Mouse (Mus musculus) midbrain, embryonic 15.5 days (tissue): ENCODE measurements around the gene Arfgap3. TPM values are rescaled to one million over a fixed set of nuclear protein-coding genes. Genes with fewer than 3 reads are reported as not detected.
A peak's percentile ranks its signal among the peaks of the same experiment; 100 is the strongest.

Source experiments
- ATAC-seq: fragments of 200-750 bp; cut with Nextera tagmentation; replicated peaks from 2 replicates; pipeline ENCODE4 v1.8.0; 2017; ENCODE audit warnings: moderate TSS enrichment
- H3K27ac ChIP-seq: fragments of 300-500 bp; sonication (generic); 2 replicates; pipeline ENCODE4 v1.5.1; 2015; ENCODE audit warnings: mild to moderate bottlenecking, inconsistent platforms
- H3K27me3 ChIP-seq: fragments of 300-500 bp; sonication (generic); replicated peaks from 2 replicates; pipeline ENCODE4 v1.6.1; 2015; ENCODE audit warnings: inconsistent platforms
- H3K36me3 ChIP-seq: fragments of 300-500 bp; sonication (generic); replicated peaks from 2 replicates; pipeline ENCODE4 v1.6.1; 2015; ENCODE audit warnings: inconsistent platforms
- H3K4me1 ChIP-seq: fragments of 300-500 bp; sonication (generic); 2 replicates; pipeline ENCODE4 v1.6.1; 2015; ENCODE audit warnings: inconsistent platforms
- H3K4me2 ChIP-seq: fragments of 300-500 bp; sonication (generic); 2 replicates; pipeline ENCODE4 v1.6.1; 2015; ENCODE audit warnings: inconsistent platforms, mild to moderate bottlenecking, moderate library complexity
- H3K4me3 ChIP-seq: fragments of 300-500 bp; sonication (generic); 2 replicates; pipeline ENCODE4 v1.5.1; 2015; ENCODE audit warnings: mild to moderate bottlenecking, inconsistent platforms
- H3K9ac ChIP-seq: fragments of 300-500 bp; sonication (generic); 2 replicates; pipeline ENCODE4 v1.6.1; 2015; ENCODE audit warnings: mild to moderate bottlenecking, inconsistent platforms
- H3K9me3 ChIP-seq: fragments of 300-500 bp; sonication (generic); 2 replicates; pipeline ENCODE4 v1.6.1; 2016; ENCODE audit warnings: inconsistent platforms
- WGBS: fragments of 180-500 bp; shearing (Covaris S2); methylation state at CpG from one replicate; pipeline ENCODE4 v1.1.7; 2015; ENCODE audit warnings: mixed read lengths; 5-methylcytosine and 5-hydroxymethylcytosine counted together
- polyA plus RNA-seq: library from polyadenylated mRNA; unstranded; fragments of >200 nt; fragmentation: Nextera tagmentation; extraction: Ambion mirVana; gene quantifications from 2 replicates; pipeline ENCODE4 v1.2.1, GENCODE M21; 2015

Arfgap3 gene
- polyA plus RNA-seq, 1 experiment from 2014 or later, result 45.1 TPM

DNA sequence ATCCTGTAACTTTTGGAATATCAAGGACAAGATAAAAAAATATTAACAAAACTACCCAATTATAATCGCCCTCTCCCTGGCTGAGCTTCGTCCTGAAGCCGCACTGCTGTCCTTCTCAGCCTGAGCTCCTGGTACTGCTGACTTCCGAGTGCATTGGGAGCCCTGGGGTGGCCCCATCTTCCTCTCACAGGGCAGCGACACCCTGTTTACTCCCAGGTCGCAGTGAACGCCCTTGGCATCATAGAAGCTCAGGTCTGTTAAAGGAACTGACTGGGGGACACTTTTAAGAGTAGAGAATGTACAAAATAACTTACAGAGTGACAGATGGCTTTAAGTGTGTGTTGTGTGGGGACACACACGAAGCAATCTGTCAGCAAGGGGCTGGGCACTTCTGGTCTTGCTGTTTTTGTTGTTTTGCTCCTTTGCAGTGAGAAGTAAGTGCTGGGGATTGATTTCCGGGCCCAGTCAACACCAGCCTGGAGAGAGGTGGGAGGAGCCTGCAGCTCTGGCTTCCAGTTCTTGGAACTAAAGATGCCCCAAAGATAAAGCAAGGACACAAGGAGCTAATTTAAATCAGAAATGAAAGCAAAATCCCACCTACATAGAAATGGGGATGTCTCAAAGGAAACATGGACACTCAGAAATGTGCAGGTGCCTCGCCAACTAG, 50.0 kb downstream of the Arfgap3 start:
- H3K36me3 ChIP-seq, result peaks cover 7% of the 10 kb centered on the region; the same call in 1 of the 2 replicates
- no peaks in the 10 kb centered on the region for H3K27me3 ChIP-seq
- WGBS, result 66% methylated on average over 10 of the region's 10 CpGs
- no peak overlapping the region for H3K4me2 ChIP-seq
- no peak overlapping the region for H3K9ac ChIP-seq
- no peak for ATAC-seq
- no peak overlapping the region for H3K27ac ChIP-seq
- H3K9me3 ChIP-seq, result no peaks in the 10 kb centered on the region
- H3K4me1 ChIP-seq, result peaks cover 4% of the 10 kb centered on the region; the same call in 1 of the 2 replicates
- no peak overlapping the region for H3K4me3 ChIP-seq

DNA sequence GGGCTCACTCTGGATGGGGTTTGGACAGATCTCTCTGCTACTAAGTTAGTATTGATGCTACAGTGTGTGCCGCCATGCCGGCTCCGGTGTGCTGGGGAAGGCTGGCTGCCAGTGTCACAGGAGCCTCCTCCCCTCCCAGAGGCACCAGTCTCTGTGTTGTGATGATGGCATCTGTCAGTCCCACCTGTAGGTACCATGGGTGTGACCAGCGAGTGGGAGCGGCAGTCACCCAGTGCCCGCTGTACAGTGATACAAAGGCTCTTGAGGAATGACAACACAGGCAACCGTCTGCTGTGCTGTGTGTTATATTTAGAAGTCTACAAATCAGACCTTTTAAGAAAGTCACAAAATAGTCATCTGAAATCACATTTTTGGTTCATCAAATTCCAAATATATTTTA, 50.6 kb downstream of the Arfgap3 start:
- no peaks in the 10 kb centered on the region for H3K27me3 ChIP-seq
- no peaks in the 10 kb centered on the region for H3K9me3 ChIP-seq
- ATAC-seq, result no peak
- no peak overlapping the region for H3K9ac ChIP-seq
- H3K4me1 ChIP-seq, result peaks cover 4% of the 10 kb centered on the region; the same call in 1 of the 2 replicates
- peaks cover 7% of the 10 kb centered on the region; the same call in 1 of the 2 replicates for H3K36me3 ChIP-seq
- H3K27ac ChIP-seq, result no peak overlapping the region
- 90% methylated on average over 7 of the region's 7 CpGs for WGBS
- no peak overlapping the region for H3K4me2 ChIP-seq
- no peak overlapping the region for H3K4me3 ChIP-seq

DNA sequence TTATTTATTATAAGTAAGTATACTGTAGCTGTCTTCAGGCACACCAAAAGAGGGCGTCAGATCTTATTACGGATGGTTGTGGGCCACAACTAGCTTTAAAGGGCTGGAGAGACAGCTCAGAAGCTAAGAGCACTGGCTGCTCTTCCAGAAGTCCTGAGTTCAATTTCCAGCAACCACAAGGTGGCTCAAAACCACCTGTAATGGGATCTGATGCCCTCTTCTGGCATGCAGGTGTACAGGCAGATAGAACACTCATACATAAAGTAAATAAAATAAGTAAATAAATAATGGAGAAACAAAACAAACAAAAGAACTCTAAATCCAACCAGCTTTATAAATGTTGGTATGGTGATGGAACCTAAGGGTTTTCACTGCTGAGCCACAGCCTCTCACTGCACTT, 51.2 kb downstream of the Arfgap3 start:
- H3K4me3 ChIP-seq, result no peak overlapping the region
- peaks cover 4% of the 10 kb centered on the region; the same call in 1 of the 2 replicates for H3K4me1 ChIP-seq
- 89% methylated on average over 2 of the region's 2 CpGs for WGBS
- no peaks in the 10 kb centered on the region for H3K9me3 ChIP-seq
- H3K9ac ChIP-seq, result no peak overlapping the region
- peaks cover 7% of the 10 kb centered on the region; the same call in 1 of the 2 replicates for H3K36me3 ChIP-seq
- no peak overlapping the region for H3K4me2 ChIP-seq
- no peaks in the 10 kb centered on the region for H3K27me3 ChIP-seq
- no peak overlapping the region for H3K27ac ChIP-seq
- ATAC-seq, result no peak

DNA sequence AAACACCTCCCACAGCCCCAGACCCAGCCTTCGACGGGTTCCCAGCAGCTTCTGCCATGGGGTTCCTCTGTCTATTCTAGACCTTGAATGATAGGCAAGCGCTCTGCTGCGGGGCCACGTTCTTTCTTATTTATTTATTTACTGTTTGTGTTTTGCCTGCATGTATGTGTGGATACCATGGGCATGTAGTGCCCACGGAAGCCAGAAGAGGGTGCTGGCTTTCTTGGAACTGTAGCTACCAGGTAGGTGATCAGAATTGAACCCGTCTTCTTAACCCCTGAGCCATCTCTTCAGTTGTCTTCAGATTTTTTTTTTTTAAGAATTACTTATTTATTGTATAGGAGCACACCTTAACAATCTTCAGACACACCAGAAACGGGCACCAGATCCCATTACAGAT, 51.7 kb downstream of the Arfgap3 start:
- no peak overlapping the region for H3K4me2 ChIP-seq
- no peak for ATAC-seq
- H3K4me1 ChIP-seq, result peaks cover 4% of the 10 kb centered on the region; the same call in 1 of the 2 replicates
- no peak overlapping the region for H3K27ac ChIP-seq
- H3K4me3 ChIP-seq, result no peak overlapping the region
- 81% methylated on average over 8 of the region's 8 CpGs for WGBS
- peaks cover 7% of the 10 kb centered on the region; the same call in 1 of the 2 replicates for H3K36me3 ChIP-seq
- no peaks in the 10 kb centered on the region for H3K27me3 ChIP-seq
- H3K9me3 ChIP-seq, result no peaks in the 10 kb centered on the region
- no peak overlapping the region for H3K9ac ChIP-seq

DNA sequence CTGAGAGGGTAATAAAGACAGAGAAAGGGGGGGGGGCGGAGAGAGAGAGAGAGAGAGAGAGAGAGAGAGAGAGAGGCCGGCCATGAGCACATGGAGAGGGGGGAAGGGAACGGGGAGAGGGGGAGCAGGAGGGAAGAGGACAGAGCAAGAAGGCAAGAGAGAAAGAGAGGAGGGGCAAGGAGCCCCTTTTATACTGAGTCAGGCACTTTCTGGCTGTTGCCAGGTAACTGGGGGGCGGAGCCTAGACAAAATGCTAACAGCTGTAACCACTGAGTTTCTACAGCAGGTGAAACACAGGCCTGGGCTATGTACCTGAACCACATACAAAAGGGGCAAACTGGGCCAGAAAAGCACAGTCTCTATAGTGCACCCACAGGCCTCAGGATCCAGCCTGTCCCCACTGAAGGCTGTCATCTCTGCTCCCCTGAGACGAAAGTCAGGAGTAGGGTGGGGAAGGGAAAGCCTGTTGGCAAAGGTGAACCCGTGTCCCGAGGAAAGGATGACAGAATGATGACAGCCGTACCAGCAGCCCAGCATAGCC, 53.2 kb downstream of the Arfgap3 start:
- Histone ChIP-seq H3K9me3 (no peaks in the 10 kb centered on the region), H3K27ac (no peak overlapping the region), H3K4me2 (no peak overlapping the region), H3K27me3 (no peaks in the 10 kb centered on the region), H3K4me1 (peaks cover 4% of the 10 kb centered on the region; the same call in 1 of the 2 replicates), H3K9ac (no peak overlapping the region), H3K4me3 (no peak overlapping the region), H3K36me3 (peaks cover 5% of the 10 kb centered on the region; the same call in 1 of the 2 replicates)
- 52% methylated on average over 6 of the region's 8 CpGs for WGBS
- peak; percentile 54; the same call in 1 of the 2 replicates for ATAC-seq

DNA sequence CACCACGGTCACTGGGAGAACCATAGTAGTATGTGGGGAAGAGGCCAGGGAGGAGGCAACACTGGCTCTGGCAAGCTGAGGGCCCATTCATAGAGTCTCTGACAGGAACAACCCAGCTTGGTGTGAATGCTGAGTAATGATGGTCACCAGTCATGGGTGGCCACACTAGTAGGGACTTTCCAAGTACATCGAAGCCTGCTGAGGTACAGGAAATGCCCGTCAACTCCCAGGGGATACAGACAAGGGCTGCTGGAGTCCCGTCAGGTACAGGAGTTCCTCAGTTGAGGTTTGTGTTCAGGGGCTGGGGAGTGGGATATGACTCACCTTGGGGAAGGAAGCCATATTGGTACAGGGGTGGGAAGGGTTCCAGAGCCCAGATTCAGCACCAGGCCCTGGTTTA, 54.0 kb downstream of the Arfgap3 start:
- Histone ChIP-seq H3K9me3 (no peaks in the 10 kb centered on the region), H3K4me1 (peaks cover 4% of the 10 kb centered on the region; the same call in 1 of the 2 replicates), H3K4me2 (no peak overlapping the region), H3K27ac (no peak overlapping the region), H3K4me3 (no peak overlapping the region), H3K36me3 (0 out of 2 replicates have a peak, but pooled peaks cover 3% of the 10 kb centered on the region), H3K9ac (no peak overlapping the region), H3K27me3 (no peaks in the 10 kb centered on the region)
- ATAC-seq, result no peak
- 93% methylated on average over 4 of the region's 4 CpGs for WGBS

DNA sequence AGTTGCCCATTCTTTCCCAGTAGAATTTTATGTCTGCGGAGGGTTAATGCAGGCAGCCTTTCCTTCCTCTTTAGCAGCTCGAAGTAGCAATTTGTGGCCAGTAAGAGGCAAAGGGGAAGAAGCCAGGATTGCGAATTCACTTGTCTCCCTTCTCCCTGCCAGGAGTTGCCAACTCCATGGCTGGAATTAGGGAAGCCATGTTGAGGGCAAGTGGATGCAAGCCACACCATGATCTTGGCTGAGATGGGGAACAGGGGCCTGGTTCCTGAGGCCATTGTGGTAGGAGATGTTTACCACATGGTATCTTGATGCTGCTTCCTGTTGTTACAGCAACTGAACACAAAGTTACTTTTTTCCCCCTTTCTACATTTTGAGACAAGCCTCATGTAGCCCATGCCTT, 55.1 kb downstream of the Arfgap3 start:
- Histone ChIP-seq H3K4me3 (no peak overlapping the region), H3K9me3 (no peaks in the 10 kb centered on the region), H3K4me2 (no peak overlapping the region), H3K9ac (no peak overlapping the region), H3K36me3 (0 out of 2 replicates have a peak, but pooled peaks cover 3% of the 10 kb centered on the region), H3K27ac (no peak overlapping the region), H3K27me3 (no peaks in the 10 kb centered on the region), H3K4me1 (peaks cover 4% of the 10 kb centered on the region; the same call in 1 of the 2 replicates)
- 87% methylated on average over 3 of the region's 3 CpGs for WGBS
- no peak for ATAC-seq

DNA sequence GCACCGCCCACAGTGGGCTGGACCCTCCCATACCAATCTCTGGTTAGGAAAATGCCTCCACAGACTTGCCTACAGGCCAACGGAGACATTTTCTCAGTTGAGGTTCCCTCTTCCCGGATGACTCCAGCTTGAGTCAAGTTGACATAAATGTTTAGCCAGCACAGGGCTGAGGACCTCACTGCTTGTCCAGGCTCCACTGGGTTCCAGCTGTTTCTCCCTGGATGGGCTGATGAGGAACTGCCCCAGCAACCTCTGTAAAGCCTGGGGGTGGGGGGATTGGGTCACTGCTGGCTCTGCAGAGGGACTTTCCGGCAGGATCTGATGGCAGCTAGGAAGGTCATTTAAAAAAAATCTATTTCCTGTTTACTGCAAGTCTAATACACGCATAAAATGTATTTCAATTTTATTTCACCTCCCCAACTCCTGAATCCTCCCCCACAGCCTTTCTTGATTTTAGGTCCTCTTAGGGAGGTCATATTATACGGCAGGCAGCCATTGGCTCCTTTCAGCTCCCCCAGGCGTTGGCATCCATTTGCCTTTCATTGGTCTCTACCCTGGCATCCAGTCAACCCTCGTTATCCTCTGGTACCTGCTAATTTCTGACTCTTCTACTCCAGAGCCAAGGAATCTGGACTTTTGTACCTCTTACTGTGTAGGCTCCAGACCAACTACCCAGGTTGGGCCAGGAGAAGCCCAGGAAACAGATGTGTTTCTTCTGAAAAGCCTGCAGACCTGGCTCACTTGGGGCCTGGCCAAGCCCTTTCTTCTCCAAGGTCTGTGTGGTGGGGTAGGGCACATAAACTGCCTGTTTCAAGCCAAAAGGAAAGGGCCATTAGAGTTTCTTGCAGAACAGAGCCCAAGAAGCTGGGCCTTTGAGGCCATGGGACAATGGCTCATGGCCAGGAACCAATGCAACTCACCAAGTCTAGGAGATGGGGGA, 56.1 kb downstream of the Arfgap3 start:
- no peak for ATAC-seq

DNA sequence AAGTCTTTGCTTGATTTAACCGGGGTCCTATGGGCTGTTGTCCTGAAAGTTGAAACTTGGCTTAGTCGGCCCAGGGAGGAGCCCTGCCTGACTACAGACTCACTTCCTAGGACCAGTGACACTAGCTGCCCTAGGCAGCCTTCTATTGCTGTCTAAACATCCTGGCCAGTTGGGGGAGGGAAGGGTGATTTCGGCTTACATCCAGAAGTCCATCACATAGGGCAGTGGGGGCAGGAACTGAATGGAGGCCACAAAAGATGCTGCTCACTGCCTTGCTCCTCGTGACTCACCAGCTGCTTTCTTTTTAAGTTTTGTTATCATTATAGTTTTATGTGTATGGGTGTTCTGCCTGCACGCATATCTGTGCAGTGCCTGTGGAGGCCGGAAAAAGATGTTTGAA, 56.9 kb downstream of the Arfgap3 start:
- WGBS, result 81% methylated on average over 6 of the region's 6 CpGs
- H3K9ac ChIP-seq, result no peak overlapping the region

More for the DNA sequence above, 56.1 kb downstream of the Arfgap3 start:
- no peaks in the 10 kb centered on the region for H3K27me3 ChIP-seq
- no peaks in the 10 kb centered on the region for H3K9me3 ChIP-seq
- no peak overlapping the region for H3K4me2 ChIP-seq
- H3K36me3 ChIP-seq, result no peaks in the 10 kb centered on the region
- peaks cover 4% of the 10 kb centered on the region; the same call in 1 of the 2 replicates for H3K4me1 ChIP-seq
- H3K27ac ChIP-seq, result no peak overlapping the region
- H3K4me3 ChIP-seq, result no peak overlapping the region
- WGBS, result 90% methylated on average over 8 of the region's 8 CpGs
- no peak overlapping the region for H3K9ac ChIP-seq

DNA sequence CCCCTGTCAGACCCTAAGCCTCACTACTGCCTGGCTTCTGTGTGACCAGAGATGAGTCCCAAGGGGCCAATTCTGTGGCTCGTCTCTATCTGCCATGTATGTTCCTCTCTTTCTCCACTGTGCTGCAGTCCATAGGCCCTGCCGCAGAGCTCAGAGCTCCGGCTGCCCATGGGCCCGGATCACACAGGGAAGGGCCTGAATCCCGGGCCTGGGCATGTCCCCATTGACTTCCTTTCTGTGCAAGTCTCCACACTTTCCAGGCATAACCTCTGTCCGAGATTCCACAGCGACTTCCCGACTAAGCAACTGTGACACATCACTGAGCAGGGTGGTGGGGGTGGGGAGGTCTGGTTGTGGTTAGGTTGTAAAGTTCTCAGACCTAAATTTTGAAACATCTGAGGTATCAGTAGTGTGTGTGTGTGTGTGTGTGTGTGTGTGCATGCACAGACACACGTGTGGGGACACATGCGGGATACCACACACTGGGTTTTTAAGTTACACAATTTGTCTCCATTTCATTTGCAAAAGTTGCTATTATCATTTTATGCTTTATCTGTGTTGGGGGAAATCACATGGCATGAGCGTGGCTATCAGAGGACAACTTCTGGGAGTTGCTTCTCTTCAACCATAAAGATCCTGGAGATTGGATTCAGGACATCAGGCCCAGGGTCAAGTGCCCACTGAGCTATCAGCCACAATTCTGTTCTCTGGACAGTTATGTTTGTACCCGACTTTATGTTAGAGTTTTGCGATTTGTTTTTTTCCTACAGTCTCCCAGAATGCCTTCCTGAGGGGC, 57.6 kb downstream of the Arfgap3 start:
- no peak overlapping the region for H3K27ac ChIP-seq
- no peaks in the 10 kb centered on the region for H3K36me3 ChIP-seq
- H3K27me3 ChIP-seq, result no peaks in the 10 kb centered on the region
- peaks cover 4% of the 10 kb centered on the region; the same call in 1 of the 2 replicates for H3K4me1 ChIP-seq
- no peaks in the 10 kb centered on the region for H3K9me3 ChIP-seq
- H3K4me3 ChIP-seq, result no peak overlapping the region
- ATAC-seq, result no peak
- WGBS, result 83% methylated on average over 13 of the region's 13 CpGs
- no peak overlapping the region for H3K9ac ChIP-seq
- no peak overlapping the region for H3K4me2 ChIP-seq

More for the DNA sequence above, 56.9 kb downstream of the Arfgap3 start:
- Histone ChIP-seq H3K4me1 (peaks cover 4% of the 10 kb centered on the region; the same call in 1 of the 2 replicates), H3K9me3 (no peaks in the 10 kb centered on the region), H3K4me2 (no peak overlapping the region), H3K36me3 (no peaks in the 10 kb centered on the region), H3K27ac (no peak overlapping the region), H3K4me3 (no peak overlapping the region), H3K27me3 (no peaks in the 10 kb centered on the region)
- ATAC-seq, result no peak

DNA sequence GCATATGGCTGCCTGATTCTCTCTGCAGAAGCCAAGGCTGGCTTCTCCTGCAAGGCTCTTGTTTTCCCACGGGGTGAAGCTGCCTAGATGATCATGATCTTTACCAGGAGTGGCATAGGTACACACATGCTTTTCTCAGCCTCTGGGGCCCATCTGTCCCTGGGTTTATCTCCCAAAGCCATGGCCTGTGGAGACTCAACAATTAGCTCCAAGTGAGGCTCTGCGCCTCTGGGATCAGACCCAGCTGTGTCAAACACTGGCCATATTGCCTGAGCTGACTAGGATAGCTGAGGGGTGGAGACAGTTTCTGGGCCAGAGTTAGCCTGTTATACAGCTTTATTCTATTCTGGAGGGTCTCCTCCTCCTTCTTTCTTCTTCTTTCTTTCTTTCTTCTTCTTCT, 59.1 kb downstream of the Arfgap3 start:
- H3K36me3 ChIP-seq, result no peaks in the 10 kb centered on the region
- 83% methylated on average over 2 of the region's 2 CpGs for WGBS
- no peak for ATAC-seq
- no peaks in the 10 kb centered on the region for H3K27me3 ChIP-seq
- no peak overlapping the region for H3K4me2 ChIP-seq
- no peak overlapping the region for H3K4me3 ChIP-seq
- no peak overlapping the region for H3K9ac ChIP-seq
- no peaks in the 10 kb centered on the region for H3K4me1 ChIP-seq
- no peaks in the 10 kb centered on the region for H3K9me3 ChIP-seq
- no peak overlapping the region for H3K27ac ChIP-seq
